Mouse (Mus musculus) heart, embryonic 15.5 days (tissue): ENCODE results near the gene Adamtsl1. TPM values are rescaled to one million over a fixed set of nuclear protein-coding genes. Genes with fewer than 3 reads are reported as not detected.

Experiments used
- ATAC-seq: fragments of 200-750 bp; cut with Nextera tagmentation; replicated peaks from 2 replicates; pipeline ENCODE4 v1.8.0; 2017; ENCODE audit warnings: low read depth, moderate TSS enrichment; ENCODE audit not compliant: insufficient number of reproducible peaks, insufficient read depth, low FRiP score
- H3K27ac ChIP-seq: fragments of 300-500 bp; sonication (generic); 2 replicates; pipeline ENCODE4 v1.5.1; 2015; ENCODE audit warnings: mild to moderate bottlenecking, inconsistent platforms
- H3K27me3 ChIP-seq: fragments of 300-500 bp; sonication (generic); 2 replicates; pipeline ENCODE4 v1.6.1; 2015; ENCODE audit warnings: inconsistent platforms
- H3K36me3 ChIP-seq: fragments of 300-500 bp; sonication (generic); 2 replicates; pipeline ENCODE4 v1.6.1; 2015; ENCODE audit warnings: mild to moderate bottlenecking, inconsistent platforms
- H3K4me1 ChIP-seq: fragments of 300-500 bp; sonication (generic); replicated peaks from 2 replicates; pipeline ENCODE4 v1.6.1; 2015; ENCODE audit warnings: inconsistent platforms
- H3K4me2 ChIP-seq: fragments of 300-500 bp; sonication (generic); 2 replicates; pipeline ENCODE4 v1.6.1; 2015; ENCODE audit warnings: inconsistent platforms, mild to moderate bottlenecking, moderate library complexity
- H3K4me3 ChIP-seq: fragments of 300-500 bp; sonication (generic); 2 replicates; pipeline ENCODE4 v1.5.1; 2015; ENCODE audit warnings: mild to moderate bottlenecking, inconsistent platforms
- H3K9ac ChIP-seq: fragments of 300-500 bp; sonication (generic); 2 replicates; pipeline ENCODE4 v1.6.1; 2015; ENCODE audit warnings: mild to moderate bottlenecking, inconsistent platforms
- H3K9me3 ChIP-seq: fragments of 300-500 bp; sonication (generic); replicated peaks from 2 replicates; pipeline ENCODE4 v1.6.1; 2016; ENCODE audit warnings: inconsistent platforms
- WGBS: fragments of 180-500 bp; shearing (Covaris S2); methylation state at CpG from one replicate; pipeline ENCODE4 v1.1.7; 2015; ENCODE audit warnings: mixed read lengths; 5-methylcytosine and 5-hydroxymethylcytosine counted together
- polyA plus RNA-seq: library from polyadenylated mRNA; unstranded; fragments of >200 nt; fragmentation: Nextera tagmentation; extraction: Ambion mirVana; gene quantifications from 2 replicates; pipeline ENCODE4 v1.2.1, GENCODE M21; 2015

The Adamtsl1 gene
- polyA plus RNA-seq, 1 experiment from 2014 or later = 9.8 TPM

GRCm38 (mm10) chr4:86315122-86315521 is 801.1 kb downstream of the Adamtsl1 start:
- WGBS = 39% methylated on average over 4 of the region's 4 CpGs
- Histone ChIP-seq H3K9ac (no peak overlapping the region), H3K27me3 (no peaks in the 10 kb centered on the region), H3K4me2 (no peak overlapping the region), H3K9me3 (no peaks in the 10 kb centered on the region), H3K36me3 (no peaks in the 10 kb centered on the region), H3K4me1 (peaks cover 61% of the 10 kb centered on the region), H3K27ac (peak overlapping the region; percentile 71), H3K4me3 (no peak overlapping the region)
- ATAC-seq = peak; percentile 41

- Histone ChIP-seq H3K36me3 (no peaks in the 10 kb centered on the region), H3K9me3 (no peaks in the 10 kb centered on the region), H3K4me2 (no peak overlapping the region), H3K4me1 (peaks cover 44% of the 10 kb centered on the region), H3K27me3 (no peaks in the 10 kb centered on the region), H3K4me3 (no peak overlapping the region), H3K9ac (no peak overlapping the region), H3K27ac (peak overlapping the region; percentile 82)
- 44% methylated on average over 3 of the region's 3 CpGs for WGBS
- peak; percentile 54 for ATAC-seq
Measured at GRCm38 (mm10) chr4:86317916-86318542, 804.1 kb downstream of the Adamtsl1 start.

GRCm38 (mm10) chr4:86325411-86325810 is 811.4 kb downstream of the Adamtsl1 start:
- no peak overlapping the region for H3K4me3 ChIP-seq
- H3K36me3 ChIP-seq = no peaks in the 10 kb centered on the region
- peak overlapping the region; percentile 20; the same call in 1 of the 2 replicates for H3K27ac ChIP-seq
- H3K9me3 ChIP-seq = no peaks in the 10 kb centered on the region
- no peak overlapping the region for H3K9ac ChIP-seq
- ATAC-seq = no peak
- 49% methylated on average over 2 of the region's 2 CpGs for WGBS
- no peaks in the 10 kb centered on the region for H3K27me3 ChIP-seq
- H3K4me1 ChIP-seq = peaks cover 23% of the 10 kb centered on the region
- no peak overlapping the region for H3K4me2 ChIP-seq

- no peaks in the 10 kb centered on the region for H3K36me3 ChIP-seq
- peaks cover 23% of the 10 kb centered on the region for H3K4me1 ChIP-seq
- H3K27me3 ChIP-seq = no peaks in the 10 kb centered on the region
- peak overlapping the region; percentile 42; the same call in 1 of the 2 replicates for H3K27ac ChIP-seq
- WGBS = 59% methylated on average over 5 of the region's 5 CpGs
- H3K4me3 ChIP-seq = no peak overlapping the region
- no peaks in the 10 kb centered on the region for H3K9me3 ChIP-seq
- no peak overlapping the region for H3K4me2 ChIP-seq
- H3K9ac ChIP-seq = no peak overlapping the region
- 0 out of 2 replicates have a peak, but pooled peaks have one; percentile 22 for ATAC-seq
Measured at GRCm38 (mm10) chr4:86326003-86326402, 812.0 kb downstream of the Adamtsl1 start.

- Histone ChIP-seq H3K4me1 (peaks cover 17% of the 10 kb centered on the region), H3K27ac (peak overlapping the region; percentile 42; the same call in 1 of the 2 replicates), H3K27me3 (no peaks in the 10 kb centered on the region), H3K4me2 (no peak overlapping the region), H3K4me3 (no peak overlapping the region), H3K9me3 (no peaks in the 10 kb centered on the region), H3K9ac (no peak overlapping the region), H3K36me3 (no peaks in the 10 kb centered on the region)
- no peak for ATAC-seq
- WGBS = 47% methylated on average over 8 of the region's 8 CpGs
Measured at GRCm38 (mm10) chr4:86326638-86327037, 812.7 kb downstream of the Adamtsl1 start.

GRCm38 (mm10) chr4:86329481-86329880 is 815.5 kb downstream of the Adamtsl1 start:
- H3K27ac ChIP-seq = no peak overlapping the region
- H3K27me3 ChIP-seq = no peaks in the 10 kb centered on the region
- no peak overlapping the region for H3K4me3 ChIP-seq
- H3K36me3 ChIP-seq = no peaks in the 10 kb centered on the region
- no peak for ATAC-seq
- H3K9me3 ChIP-seq = no peaks in the 10 kb centered on the region
- H3K9ac ChIP-seq = no peak overlapping the region
- peaks cover 17% of the 10 kb centered on the region for H3K4me1 ChIP-seq
- 73% methylated on average over 1 of the region's 1 CpGs for WGBS
- no peak overlapping the region for H3K4me2 ChIP-seq

- Histone ChIP-seq H3K36me3 (no peaks in the 10 kb centered on the region), H3K27ac (no peak overlapping the region), H3K9me3 (no peaks in the 10 kb centered on the region), H3K27me3 (no peaks in the 10 kb centered on the region), H3K4me3 (no peak overlapping the region), H3K9ac (no peak overlapping the region), H3K4me2 (no peak overlapping the region), H3K4me1 (peaks cover 14% of the 10 kb centered on the region)
- WGBS = 34% methylated on average over 10 of the region's 10 CpGs
- ATAC-seq = no peak
Measured at GRCm38 (mm10) chr4:86335861-86336415, 822.0 kb downstream of the Adamtsl1 start.

- no peak for ATAC-seq
- Histone ChIP-seq H3K4me2 (no peak overlapping the region), H3K4me3 (no peak overlapping the region), H3K9me3 (no peaks in the 10 kb centered on the region), H3K9ac (no peak overlapping the region), H3K4me1 (peaks cover 14% of the 10 kb centered on the region), H3K36me3 (peaks cover 2% of the 10 kb centered on the region; the same call in 1 of the 2 replicates), H3K27me3 (no peaks in the 10 kb centered on the region), H3K27ac (no peak overlapping the region)
- whole genome bisulfite sequencing = 58% methylated on average over 6 of the region's 6 CpGs
Measured at GRCm38 (mm10) chr4:86337216-86337765, 823.3 kb downstream of the Adamtsl1 start.

GRCm38 (mm10) chr4:86349341-86349740 is 835.4 kb downstream of the Adamtsl1 start:
- Histone ChIP-seq H3K4me2 (no peak overlapping the region), H3K9me3 (no peaks in the 10 kb centered on the region), H3K27me3 (no peaks in the 10 kb centered on the region), H3K4me1 (0 out of 2 replicates have a peak, but pooled peaks cover 3% of the 10 kb centered on the region), H3K4me3 (no peak overlapping the region), H3K9ac (no peak overlapping the region), H3K27ac (no peak overlapping the region), H3K36me3 (no peaks in the 10 kb centered on the region)
- 86% methylated on average over 4 of the region's 4 CpGs for WGBS
- ATAC-seq = no peak

GRCm38 (mm10) chr4:86352121-86352520 is 838.1 kb downstream of the Adamtsl1 start:
- H3K4me1 ChIP-seq = 0 out of 2 replicates have a peak, but pooled peaks cover 3% of the 10 kb centered on the region
- no peaks in the 10 kb centered on the region for H3K27me3 ChIP-seq
- no peak overlapping the region for H3K9ac ChIP-seq
- H3K4me2 ChIP-seq = no peak overlapping the region
- H3K9me3 ChIP-seq = no peaks in the 10 kb centered on the region
- H3K4me3 ChIP-seq = no peak overlapping the region
- ATAC-seq = no peak
- no peaks in the 10 kb centered on the region for H3K36me3 ChIP-seq
- no peak overlapping the region for H3K27ac ChIP-seq
- 60% methylated on average over 4 of the region's 4 CpGs for WGBS

GRCm38 (mm10) chr4:86353550-86353949 is 839.6 kb downstream of the Adamtsl1 start:
- no peak overlapping the region for H3K4me3 ChIP-seq
- H3K4me1 ChIP-seq = 0 out of 2 replicates have a peak, but pooled peaks cover 3% of the 10 kb centered on the region

More at GRCm38 (mm10) chr4:86353550-86353949, 839.6 kb downstream of the Adamtsl1 start:
- 81% methylated on average over 4 of the region's 4 CpGs for WGBS
- Histone ChIP-seq H3K27ac (no peak overlapping the region), H3K4me2 (no peak overlapping the region), H3K9ac (no peak overlapping the region), H3K36me3 (no peaks in the 10 kb centered on the region), H3K9me3 (no peaks in the 10 kb centered on the region), H3K27me3 (no peaks in the 10 kb centered on the region)
- no peak for ATAC-seq
